Mouse (Mus musculus): ENCODE results near the gene Dock10.

DNA sequence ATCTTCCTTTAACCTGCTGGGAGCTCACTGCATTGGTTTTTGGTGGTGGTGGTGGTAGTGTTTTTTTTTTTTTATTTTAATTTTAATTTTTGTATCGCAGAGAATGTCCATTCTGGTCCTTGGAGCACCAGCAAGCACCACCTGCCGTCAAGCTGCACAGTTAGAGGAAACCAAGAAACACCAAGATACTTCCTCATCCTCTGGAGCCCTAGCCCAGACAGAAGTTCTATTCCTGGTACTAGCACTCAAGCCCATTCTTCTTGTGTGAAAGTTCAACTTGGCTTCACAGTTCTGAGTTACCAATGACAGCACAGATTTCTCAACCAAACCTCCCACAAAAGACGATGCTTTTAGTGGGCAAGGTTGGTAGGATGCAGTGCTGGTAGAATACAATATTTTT, 86.6 kb downstream of the Dock10 start:
- TF ChIP-seq CTCF (conservative IDR thresholded peaks at IDR 0.05; ENCODE audit: insufficient read depth, insufficient read length, low read depth, low read length) (no peak), POLR2A (IDR thresholded peaks at IDR 0.05; ENCODE audit: low read depth, low read length) (no peak)

Data from kidney, adult 2 months (tissue).